Mouse (Mus musculus) kidney, adult 18-20 months (tissue): ENCODE results near the gene Zfp296.
"Not testable (repeated sequence)": the region's sequence is repeated elsewhere in the genome, so short reads cannot be mapped to it uniquely, and the experiment has no call there.

Experiments used
- DNase-seq: peaks from one replicate; pipeline ENCODE4 v3.0.0; 2021

The Zfp296 gene

DNA sequence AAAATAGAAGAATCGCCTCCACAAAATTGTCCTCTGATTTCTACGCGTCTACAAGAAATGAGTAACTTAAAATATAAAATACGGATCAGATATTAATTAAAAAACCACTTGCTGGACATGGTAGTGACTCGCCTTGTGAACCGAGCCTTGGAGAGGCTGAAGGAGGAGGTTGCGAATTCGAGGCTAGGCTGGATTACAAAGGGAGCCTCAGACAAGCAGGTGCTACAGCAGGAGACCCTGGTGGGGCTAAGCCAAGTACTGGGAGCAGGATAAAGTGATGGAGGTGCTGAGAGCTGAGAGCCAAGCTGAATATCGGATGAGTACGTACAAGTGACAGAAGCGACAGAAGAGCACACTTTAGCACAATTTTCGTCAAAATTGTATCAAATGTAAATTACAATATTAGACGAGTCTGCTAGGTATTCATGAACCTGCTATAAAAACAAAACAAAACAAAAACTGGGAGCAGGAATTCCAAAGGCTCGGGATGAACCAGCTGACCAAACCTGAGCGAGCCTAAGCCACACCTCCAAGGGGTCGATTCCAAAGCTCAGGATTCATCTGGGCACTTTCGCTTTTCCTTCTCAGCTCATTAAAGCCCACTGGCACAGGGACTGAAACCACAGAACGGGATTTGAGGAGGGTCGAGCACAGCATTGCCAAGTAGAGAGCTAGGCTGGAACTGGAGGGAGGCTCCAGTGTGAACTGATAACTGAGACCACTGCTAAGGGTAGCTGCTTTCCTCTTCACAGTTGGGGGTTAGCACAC lies 14.3 kb upstream of the Zfp296 start, which contains the start of gene Ppp1r37:
Gene Ppp1r37 (minus strand): TSS at position 434 of the 768 bp plus-strand sequence.
- DNase-seq: peak; percentile 50

DNA sequence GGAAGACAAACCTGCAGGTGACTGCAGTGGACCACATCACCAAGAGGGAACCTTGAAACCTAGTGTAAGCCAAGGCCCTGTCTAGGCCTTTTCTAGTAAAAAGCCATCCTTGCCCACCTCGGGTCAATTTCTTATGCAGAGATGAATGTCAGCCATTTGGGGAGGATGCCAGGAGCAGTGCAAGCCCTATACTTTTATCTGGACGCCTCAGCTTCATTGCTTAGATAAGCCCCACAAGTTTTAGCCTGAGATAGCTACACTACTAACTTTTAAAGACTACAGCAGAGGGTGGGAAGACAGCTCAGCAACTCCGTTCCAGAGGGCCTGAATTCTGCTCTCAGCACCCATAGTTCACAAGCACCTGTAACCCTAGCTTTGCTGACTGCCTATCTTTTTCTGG lies 13.2 kb upstream of the Zfp296 start:
- no peak for DNase-seq

DNA sequence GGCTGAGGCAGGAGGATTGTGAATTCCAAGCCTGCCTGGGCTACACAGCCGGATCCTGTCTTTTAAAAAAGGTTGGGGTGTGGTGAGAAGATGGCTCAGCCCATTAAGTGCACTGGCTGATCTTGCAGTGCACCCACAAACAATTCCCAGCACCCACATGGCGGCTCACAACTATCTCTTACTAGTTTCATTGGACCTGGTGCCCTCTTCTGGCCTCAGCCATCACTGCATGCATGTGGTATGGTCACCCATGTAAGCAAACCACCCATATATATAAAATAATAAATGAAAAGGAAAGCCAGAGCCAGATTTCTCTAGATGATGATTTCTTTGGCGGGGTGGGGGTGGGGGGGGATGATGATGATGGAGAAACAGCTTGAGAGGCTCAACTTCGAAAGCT lies 12.6 kb upstream of the Zfp296 start:
- DNase-seq: no peak

DNA sequence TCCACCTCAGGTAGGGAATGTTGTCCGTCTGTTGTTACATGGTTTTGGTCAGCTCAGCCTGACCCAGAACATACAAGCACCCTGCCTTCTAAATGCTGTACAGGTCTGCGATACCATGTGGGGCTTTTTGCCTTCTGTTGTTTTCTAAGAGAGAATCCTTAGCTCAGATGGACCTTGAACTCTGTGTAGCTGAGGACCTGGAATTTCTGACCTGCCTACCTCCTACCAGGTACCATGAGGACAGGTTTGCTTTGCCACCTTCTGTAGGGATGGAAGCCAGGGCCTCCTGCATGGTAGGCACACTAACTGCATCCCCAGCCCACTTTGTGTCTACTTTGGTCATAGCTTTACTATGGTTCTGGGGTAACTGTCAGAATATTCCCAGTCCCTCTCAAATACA lies 11.3 kb upstream of the Zfp296 start:
- DNase-seq: no peak

DNA sequence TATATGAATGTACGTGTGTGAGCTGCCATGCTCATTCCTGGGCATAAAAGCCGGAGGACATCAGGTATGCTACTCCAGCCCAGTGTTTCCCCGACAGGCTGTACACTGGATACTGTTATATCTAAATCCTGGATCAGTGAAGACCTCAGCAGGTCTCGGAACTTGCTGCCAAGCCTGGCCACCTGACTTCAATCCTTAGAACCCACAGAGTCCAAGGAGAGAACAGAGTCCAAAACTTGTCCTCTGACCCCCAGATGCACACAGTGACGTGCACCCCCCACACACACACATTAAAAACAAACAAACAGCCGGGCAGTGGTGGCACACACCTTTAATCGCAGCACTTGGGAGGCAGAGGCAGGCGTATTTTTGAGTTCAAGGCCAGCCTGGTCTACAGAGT lies 9.7 kb upstream of the Zfp296 start:
- DNase-seq: peak; percentile 68

DNA sequence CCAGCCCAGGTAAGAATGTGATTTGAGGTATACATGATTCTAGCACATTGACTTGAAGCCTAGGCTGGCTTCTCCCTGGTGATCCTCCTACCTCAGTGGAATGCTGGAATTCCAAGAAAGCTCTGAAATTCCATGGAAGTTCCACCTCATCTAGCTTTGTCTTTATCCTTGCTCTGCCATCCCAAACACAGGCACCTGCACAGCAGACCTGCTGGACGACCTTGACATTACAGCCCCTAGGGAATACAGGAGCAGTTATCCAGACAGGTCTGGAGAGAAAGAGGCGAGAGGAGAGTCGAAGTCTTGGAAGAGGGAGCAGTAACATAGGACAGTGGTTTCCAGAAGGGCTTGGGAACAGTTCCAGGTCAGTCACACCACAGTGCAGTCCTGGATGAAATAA lies 7.4 kb upstream of the Zfp296 start:
- DNase-seq: no peak

DNA sequence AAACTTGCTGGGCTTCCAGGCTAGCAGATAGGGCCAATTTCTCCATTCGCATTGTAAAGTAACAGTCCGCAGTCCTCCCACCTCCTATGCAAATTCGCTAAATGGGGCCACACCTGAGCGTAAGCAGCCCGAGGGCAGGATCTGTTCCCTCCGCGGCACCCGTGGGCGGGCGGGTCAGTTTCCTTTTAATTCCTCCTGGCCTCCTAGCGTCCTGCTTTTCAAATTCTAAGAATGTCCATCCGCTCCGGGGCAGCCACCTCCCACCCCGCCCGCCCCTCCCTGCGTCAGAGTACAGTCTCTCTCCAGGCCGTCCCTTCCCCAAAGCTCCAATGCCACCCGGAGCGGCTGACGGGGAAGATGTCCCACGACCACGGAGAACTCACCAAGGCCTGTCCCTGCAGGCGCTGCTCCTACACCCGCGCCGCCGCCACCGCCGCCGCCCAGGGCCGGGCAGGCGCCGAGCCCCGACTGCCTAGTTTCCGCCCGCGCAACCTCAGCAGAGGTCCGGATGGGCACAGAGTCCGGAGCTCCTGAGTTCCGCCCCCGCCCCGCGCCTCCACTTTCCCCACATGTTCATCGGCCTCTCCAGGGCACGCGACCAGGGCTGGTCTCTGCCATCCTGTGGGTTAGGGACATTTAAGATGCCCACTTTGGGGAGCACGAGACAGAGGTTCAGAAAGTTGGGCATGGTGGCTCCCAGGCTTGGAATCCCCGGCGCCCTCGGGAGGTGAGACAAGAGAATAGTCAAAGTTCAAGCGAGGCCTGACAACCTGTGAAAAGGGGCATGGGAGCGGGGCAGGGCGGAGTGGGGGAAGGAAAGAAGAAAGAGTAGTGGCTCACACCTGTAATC lies 3.9 kb upstream of the Zfp296 start:
- DNase-seq: peak; percentile 90

DNA sequence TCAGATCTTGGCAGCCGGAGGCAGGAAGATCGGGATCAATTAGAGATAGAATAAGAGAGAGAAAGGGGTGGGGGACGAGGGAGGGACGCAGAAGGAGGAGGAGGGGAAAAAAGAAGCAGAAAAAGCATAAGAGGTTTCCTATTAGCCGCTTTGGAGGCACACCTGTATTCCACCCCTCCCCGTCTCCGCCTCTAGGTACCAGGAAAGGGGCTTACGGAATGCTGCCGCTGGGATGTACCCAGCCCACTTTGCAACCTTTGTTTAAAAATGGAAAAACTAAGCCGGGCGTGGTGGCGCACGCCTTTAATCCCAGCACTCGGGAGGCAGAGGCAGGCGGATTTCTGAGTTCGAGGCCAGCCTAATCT lies 3.3 kb upstream of the Zfp296 start:
- DNase-seq: no peak

DNA sequence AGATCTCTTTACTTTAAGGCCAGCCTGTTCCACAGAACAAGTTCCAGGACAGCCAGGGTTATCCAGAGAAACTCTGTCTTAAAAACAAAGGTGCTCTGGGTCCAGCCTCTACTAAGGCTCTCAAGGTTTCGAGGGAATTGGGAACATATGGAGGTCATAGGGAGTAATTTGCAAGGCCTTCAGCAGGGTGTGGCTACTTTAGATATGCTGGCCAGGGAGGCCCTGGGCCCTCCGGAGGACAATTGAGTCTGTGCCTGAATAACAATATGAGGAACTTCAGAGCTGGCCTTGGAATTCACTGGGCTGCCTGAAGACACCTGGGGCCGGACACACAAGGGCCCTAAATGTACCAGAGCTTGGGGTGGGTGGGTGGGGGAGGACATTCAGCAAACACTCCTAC lies 1.5 kb upstream of the Zfp296 start:
- DNase-seq: no peak

DNA sequence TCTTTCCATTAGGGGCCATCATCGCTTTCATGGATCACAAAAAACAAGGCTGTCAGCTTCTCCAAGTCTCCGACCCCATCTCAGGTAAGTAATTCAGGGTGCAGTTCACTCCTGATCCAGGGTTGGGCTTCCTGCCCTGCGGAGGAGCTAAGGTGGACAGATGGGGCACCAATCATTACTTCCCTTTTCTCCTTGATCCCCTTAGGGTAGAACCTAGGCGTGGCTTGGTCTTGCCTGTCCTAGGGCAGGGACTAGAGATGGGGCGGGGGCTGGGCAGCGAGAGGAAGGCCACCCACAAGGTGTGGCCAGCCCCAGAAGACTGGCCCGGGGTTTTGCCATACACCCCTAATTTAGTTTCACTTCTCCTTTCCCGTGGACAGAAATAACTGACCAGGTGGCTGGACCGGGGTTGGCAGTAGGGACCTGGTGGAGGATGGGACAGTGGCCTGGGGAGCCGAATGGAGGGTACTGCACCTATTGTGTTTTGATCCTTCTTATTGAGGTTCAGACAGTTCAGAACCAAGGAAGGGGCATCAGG lies 859 bp downstream of the Zfp296 start:
- DNase-seq: no peak

DNA sequence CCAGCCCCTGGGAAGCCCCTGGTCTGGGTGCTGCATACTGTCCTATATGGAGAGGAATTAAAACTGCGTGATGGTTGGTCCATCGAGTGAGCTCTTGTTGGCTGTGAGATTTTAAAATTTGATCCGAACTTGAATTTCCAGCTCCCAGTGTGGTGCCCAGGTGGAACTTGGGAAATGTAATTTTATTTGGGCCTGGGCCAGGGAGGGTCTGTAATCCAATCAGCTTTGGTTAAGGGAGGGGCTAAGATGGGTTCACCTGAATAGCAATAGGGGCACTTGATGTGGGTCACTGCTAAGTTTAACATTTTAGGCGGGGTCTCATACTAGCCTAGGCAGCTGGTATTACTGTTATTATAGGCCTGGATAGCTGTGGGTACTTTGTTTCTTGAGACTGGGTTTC lies 1.3 kb downstream of the Zfp296 start:
- DNase-seq: no peak

DNA sequence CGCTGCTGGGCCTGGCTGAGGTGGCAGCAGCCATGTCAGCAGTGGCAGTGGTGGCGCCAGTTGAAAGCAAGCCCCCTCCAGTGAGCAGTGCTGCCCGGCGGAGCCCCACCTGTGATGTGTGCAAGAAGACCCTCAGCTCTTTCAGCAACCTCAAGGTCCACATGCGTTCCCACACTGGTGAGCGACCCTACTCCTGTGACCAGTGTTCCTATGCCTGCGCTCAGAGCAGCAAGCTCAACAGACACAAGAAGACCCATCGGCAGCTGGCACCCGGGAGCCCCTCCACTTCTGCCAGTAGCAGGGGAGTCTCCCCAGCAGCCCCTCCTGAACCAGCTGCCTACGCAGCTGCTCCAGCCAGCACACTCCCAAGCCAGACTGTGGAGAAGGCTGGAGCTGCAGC lies 2.7 kb downstream of the Zfp296 start:
- no peak for DNase-seq

DNA sequence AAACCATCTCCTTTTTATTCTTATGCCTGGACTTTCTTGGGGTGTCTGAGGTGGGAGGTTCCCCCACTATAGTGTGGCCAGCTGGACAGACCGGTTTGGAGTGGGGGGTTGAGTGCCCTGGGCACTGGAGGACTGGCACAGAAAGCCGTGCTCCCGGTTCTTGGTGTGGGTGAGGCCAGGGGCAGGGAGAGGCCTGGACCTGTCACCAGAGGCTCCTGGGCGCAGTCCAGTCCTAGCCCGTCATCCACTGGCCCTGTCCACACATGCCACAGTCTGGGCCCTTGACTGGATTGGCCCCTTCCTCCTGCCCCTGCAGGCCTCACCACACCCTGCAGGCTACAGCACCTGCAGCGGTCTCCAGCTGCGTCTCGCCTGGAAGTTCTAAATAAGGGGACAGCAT lies 3.5 kb downstream of the Zfp296 start:
- DNase-seq: no peak

DNA sequence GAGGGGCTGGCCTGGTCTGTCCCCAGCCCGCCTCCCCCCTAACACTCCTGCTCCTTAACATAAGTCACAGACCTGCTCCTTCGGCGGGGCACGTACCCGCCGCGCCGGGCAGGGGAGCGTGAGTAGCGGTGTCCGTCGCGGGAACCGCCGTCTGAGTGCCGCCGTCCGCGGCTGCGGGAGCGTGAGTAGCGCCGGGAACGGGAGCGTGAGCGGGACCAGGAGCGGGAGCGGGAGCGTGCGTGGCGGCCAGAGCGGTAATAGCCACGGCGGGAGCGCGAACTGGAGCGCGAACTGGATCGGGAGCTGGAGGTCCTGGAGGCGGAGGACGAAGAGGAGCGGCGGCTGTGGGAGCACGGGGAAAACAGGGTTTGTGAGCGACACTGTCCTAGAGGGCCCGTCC lies 9.2 kb downstream of the Zfp296 start:
- no peak for DNase-seq

DNA sequence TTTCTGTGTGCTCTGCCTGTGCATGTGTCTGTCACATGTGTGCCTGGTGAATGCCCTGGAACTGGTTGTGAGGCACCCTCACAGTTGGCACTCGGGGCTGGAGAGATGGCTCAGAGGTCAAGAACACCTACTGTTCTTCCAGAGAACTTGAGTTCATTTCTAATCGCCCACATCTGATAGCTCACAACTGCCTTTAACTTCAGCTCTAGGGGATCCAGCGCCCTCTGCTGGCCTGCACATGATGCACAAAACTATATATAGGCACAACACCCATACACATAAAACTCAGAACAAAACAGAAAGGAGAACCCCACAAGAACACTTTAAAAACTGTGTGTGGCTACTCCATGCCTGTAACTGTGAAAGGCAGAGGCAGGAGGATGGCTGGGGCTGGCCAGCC lies 12.1 kb downstream of the Zfp296 start:
- peak; percentile 59 for DNase-seq

DNA sequence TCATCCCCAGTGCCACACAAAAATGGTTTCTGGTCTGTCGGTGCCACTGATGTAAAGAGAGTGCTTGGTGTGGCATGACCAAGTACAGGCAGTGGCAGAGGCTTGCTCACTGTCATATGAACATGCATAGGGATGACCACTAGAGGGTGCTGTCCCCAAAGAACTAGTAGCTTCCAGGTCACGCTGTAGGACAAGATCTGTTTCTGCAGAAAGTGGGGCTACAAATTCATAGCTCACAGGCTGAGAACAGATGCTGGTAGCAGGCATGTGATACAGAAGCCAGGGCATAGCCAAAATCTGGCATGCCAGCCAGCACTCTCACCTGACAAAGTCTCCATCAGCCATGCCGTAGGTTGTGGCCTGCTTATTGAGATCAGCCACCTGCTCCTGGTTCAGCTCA lies 12.8 kb downstream of the Zfp296 start:
- DNase-seq: peak; percentile 69

DNA sequence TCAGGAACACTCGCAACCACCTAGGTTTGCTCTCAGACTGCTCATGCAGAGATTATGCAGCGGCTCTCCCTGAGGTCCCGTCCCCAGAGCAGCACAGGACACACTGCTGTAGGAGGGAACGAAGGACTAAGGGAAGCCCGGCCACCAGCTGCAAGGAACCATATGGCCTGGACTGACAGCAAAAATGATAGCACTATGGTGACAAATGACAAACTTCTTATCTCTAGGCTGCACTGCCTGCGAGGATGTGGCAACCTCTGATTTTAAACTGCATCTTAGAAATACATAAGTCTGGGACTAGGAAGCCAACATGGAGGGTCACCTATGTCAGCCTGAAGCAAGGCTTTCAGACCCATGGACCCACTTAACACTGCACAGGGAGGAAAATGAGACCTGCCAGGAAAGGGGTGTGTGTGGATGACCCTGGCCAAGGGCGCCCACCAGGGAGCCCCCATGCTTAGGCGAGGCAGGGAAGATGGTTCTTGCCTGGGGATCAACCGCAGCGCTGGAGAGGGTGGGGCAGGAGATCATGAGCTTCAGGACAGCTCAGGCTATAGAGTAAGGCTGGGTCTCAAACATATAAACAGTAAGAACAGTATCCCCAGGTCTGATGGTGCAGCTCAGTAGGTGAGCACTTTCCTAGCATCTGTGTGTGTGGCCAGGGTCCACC lies 16.1 kb downstream of the Zfp296 start:
- DNase-seq: no peak

DNA sequence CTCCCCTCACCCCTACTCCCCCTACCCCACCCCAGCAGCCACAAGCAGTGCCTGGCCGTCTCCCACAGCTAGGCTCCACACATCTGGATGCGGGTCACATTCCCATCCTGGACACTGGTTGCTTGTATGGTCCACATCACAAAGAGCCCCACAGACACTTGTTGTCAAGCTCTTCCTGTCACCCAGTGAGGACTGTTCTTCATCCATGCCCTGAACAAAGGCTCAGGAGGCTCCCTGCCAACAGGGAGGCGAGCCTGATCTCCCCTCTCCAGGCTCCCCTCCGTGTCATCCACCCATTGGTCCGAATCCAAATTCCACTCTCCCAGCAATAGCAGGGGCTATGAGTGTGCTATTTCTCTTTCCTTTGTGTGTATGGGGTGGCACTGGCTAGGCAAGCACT lies 23.5 kb downstream of the Zfp296 start:
- no peak for DNase-seq

DNA sequence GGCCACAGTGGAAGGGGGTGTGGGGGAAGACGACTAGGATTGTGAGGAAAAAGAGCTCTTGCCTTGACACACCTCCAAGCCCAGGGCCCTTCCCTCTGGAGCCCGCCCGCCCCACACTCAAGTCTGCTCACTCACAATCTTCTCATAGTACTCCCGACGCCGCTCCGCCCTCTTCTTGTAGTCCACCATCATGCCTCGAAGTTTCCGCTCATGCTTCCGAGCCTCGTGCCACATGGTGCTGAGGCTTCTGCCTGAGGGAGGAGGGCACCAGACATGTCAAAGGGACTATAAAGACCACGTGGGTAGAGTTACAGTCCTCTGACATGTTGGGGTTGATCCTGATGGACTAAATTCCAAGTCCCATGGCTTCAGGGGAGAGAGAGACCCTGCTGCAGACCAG lies 26.0 kb downstream of the Zfp296 start:
- DNase-seq: no peak

DNA sequence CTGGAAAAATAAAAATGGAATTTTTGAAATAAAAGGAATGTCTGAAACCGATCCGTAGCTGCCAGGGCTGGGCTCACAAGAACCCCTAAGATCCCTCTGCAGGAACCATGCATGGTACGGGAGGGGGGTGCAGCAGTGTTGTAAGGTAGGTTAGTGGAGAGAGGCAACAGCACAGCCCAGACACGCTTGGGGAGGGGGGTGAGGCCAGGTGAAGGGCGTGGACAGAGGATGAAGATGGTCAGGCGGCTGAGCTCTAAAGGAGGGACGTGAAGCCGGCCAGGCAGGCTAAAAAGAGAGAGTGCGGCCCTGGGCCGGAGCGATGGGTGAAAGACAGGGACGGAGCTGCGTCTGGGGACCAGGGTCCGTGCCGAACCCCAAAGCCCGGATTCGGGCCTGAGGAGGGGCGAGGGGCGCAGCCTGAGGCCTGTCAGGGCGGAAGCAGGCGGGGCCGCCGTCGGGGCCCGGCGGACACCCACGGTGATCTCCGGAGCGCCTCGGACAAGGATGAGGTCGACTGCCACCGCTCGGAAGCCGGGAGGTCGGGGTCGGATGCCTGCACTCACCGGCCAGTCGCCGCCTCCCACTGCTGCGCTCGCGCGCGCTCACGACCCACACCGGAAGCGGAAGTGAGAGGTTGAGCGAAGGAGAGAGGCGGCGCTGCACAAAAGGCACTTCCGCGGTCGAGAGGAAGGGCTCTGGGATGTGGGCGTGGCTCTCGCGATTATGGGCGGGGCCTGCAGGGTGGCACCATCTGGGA lies 26.9 kb downstream of the Zfp296 start, which contains the start of gene Clasrp:
Gene Clasrp (minus strand): TSS at position 638 of the 757 bp plus-strand sequence.
- peak; percentile 96 for DNase-seq

DNA sequence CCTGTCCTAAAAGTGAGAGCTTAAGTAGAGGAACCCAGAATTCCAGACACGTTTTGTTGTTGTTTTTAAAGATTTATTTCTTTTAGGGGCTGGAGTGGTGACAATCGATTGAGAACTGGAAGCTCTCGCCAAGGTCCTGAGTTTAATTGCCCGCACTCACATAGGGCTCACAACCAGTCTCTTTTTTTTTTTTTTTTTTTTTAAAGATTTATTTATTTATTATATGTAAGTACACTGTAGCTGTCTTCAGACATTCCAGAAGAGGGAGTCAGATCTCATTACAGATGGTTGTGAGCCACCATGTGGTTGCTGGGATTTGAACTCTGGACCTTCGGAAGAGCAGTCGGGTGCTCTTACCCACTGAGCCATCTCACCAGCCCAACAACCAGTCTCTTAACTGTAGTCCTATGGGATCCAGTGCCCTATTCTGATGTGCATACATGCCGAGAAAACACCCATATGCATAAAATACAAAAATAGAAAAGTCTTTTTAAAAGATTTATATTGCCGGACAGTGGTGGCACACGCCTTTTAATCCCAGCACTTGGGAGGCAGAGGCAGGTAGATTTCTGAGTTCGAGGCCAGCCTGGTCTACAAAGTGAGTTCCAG lies 27.6 kb downstream of the Zfp296 start:
- DNase-seq: not testable (repeated sequence)

DNA sequence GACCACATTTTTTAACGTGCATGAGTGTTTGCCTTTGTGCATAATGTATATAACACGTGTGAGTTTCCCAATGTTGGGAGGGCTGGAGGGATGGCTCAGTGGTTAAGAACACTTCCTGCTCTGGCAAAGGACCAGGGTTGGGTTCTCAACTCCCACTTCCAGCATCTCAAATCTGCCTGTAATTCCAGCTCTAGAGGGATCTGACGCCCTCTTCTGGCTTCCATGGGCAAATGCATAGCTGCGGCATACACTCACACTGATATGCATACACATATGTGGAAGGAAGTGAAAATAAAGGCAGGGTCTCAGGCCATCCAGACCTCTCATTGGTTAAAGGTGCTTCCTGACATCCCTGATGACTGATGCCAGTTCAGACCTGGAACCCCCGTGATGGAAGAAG lies 30.2 kb downstream of the Zfp296 start:
- no peak for DNase-seq
